In genomic region chr11:59524150-59524549, GRCm38 (mm10) we compare ENCODE assay signal across 26 mouse cellular contexts. TPM values are rescaled to one million over a fixed set of nuclear protein-coding genes. Genes with fewer than 3 reads are reported as not detected.
A peak's percentile ranks its signal among the peaks of the same experiment; 100 is the strongest.
DNase-seq lines count a peak whose midpoint lies in the region; ATAC-seq and TF ChIP-seq lines count a peak whose summit lies in the region.
"Had no signal": no experiment of that assay in that cellular context is flagged by ENCODE, and none has a peak within 500 bp of the region (broad histone marks: within the 10 kb centered on the region; RNA-seq: fewer than 3 reads in every experiment).

No protein-coding gene starts in this region.

- H3K27ac ChIP-seq in kidney, postnatal 0 days: no peak overlapping the region
- no peak overlapping the region for H3K27ac ChIP-seq in lung, postnatal 0 days (ENCODE audit: low read length)
- H3K27ac ChIP-seq in forebrain, embryonic 11.5 days (ENCODE audit: low read depth, low read length): no peak overlapping the region
- H3K27ac ChIP-seq: embryonic facial prominence, embryonic 12.5 days; heart, embryonic 10.5 days; hindbrain, embryonic 12.5 days; intestine, embryonic 15.5 days; liver, embryonic 13.5 days had no signal

- H3K4me2 ChIP-seq in kidney, postnatal 0 days (ENCODE audit: low read length): no peak overlapping the region
- H3K4me2 ChIP-seq in lung, postnatal 0 days (replicated peaks; ENCODE audit: low read depth, low read length): no peak overlapping the region
- H3K4me2 ChIP-seq in forebrain, embryonic 11.5 days (ENCODE audit: low read depth, low read length, severe bottlenecking): no peak overlapping the region
- H3K4me2 ChIP-seq: embryonic facial prominence, embryonic 12.5 days; hindbrain, embryonic 12.5 days; intestine, embryonic 15.5 days; liver, embryonic 13.5 days had no signal

- no peaks in the 10 kb centered on the region for H3K27me3 ChIP-seq in kidney, postnatal 0 days (ENCODE audit: insufficient read depth, low read length)
- H3K27me3 ChIP-seq in lung, postnatal 0 days (replicated peaks; ENCODE audit: insufficient read depth, low read length): no peaks in the 10 kb centered on the region
- H3K27me3 ChIP-seq in forebrain, embryonic 11.5 days (ENCODE audit: control insufficient read depth, insufficient read depth, low read length): no peaks in the 10 kb centered on the region
- H3K27me3 ChIP-seq: embryonic facial prominence, embryonic 12.5 days; hindbrain, embryonic 12.5 days; intestine, embryonic 15.5 days had no signal

- H3K4me1 ChIP-seq in kidney, postnatal 0 days (replicated peaks; ENCODE audit: insufficient read depth, low read length): 0 out of 2 replicates have a peak, but pooled peaks cover 3% of the 10 kb centered on the region
- H3K4me1 ChIP-seq in lung, postnatal 0 days (ENCODE audit: insufficient read depth, low read depth, low read length): no peaks in the 10 kb centered on the region
- no peaks in the 10 kb centered on the region for H3K4me1 ChIP-seq in forebrain, embryonic 11.5 days (replicated peaks; ENCODE audit: control insufficient read depth, insufficient read depth, low read length)
- H3K4me1 ChIP-seq: embryonic facial prominence, embryonic 12.5 days; hindbrain, embryonic 12.5 days; liver, embryonic 13.5 days; megakaryocyte, embryonic 14.5 days had no signal

- no peak for DNase-seq in kidney, postnatal 0 days (ENCODE audit: low spot score)
- DNase-seq in kidney, adult 9 months: no peak
- no peak for DNase-seq in lung, postnatal 0 days (ENCODE audit: low spot score)
- DNase-seq in lung, postnatal 14 days: no peak
- peak; percentile 29 for DNase-seq in NIH3T3 (ENCODE audit: low read depth)
- peak; percentile 29 for DNase-seq in induced T-regulatory cell, adult 2 months (ENCODE audit: low read depth)
- no peak for DNase-seq in gastrocnemius, postnatal 14 days
- DNase-seq in forebrain, embryonic 11.5 days (ENCODE audit: low spot score): no peak
- DNase-seq: adrenal gland, postnatal 10 days; cerebellum, adult 9-11 months; gastrocnemius, postnatal 36 days; heart, postnatal 14 days; kidney, postnatal 14 days; liver, embryonic 13.5 days had no signal

- no peak overlapping the region for H3K4me3 ChIP-seq in kidney, postnatal 0 days (replicated peaks; ENCODE audit: low read depth, low read length)
- no peak overlapping the region for H3K4me3 ChIP-seq in lung, postnatal 0 days (ENCODE audit: low read depth, low read length)
- H3K4me3 ChIP-seq in forebrain, embryonic 11.5 days (ENCODE audit: low read depth, low read length): no peak overlapping the region
- H3K4me3 ChIP-seq: embryonic facial prominence, embryonic 12.5 days; erythroblast, embryonic 14.5 days; heart, embryonic 10.5 days; hindbrain, embryonic 12.5 days; intestine, embryonic 15.5 days; liver, embryonic 13.5 days; megakaryocyte, embryonic 14.5 days had no signal

- H3K36me3 ChIP-seq in kidney, postnatal 0 days (ENCODE audit: insufficient read depth, low read length): no peaks in the 10 kb centered on the region
- H3K36me3 ChIP-seq in lung, postnatal 0 days (ENCODE audit: insufficient read depth, low read length): no peaks in the 10 kb centered on the region
- H3K36me3 ChIP-seq in forebrain, embryonic 11.5 days (ENCODE audit: control insufficient read depth, insufficient read depth, low read length): no peaks in the 10 kb centered on the region
- H3K36me3 ChIP-seq: embryonic facial prominence, embryonic 12.5 days; heart, embryonic 10.5 days; hindbrain, embryonic 12.5 days; intestine, embryonic 15.5 days; liver, embryonic 13.5 days had no signal

- H3K9ac ChIP-seq in kidney, postnatal 0 days (ENCODE audit: low read depth, low read length): no peak overlapping the region
- H3K9ac ChIP-seq in lung, postnatal 0 days (replicated peaks; ENCODE audit: low read depth): no peak overlapping the region
- no peak overlapping the region for H3K9ac ChIP-seq in forebrain, embryonic 11.5 days (ENCODE audit: low read length)
- H3K9ac ChIP-seq: embryonic facial prominence, embryonic 12.5 days; hindbrain, embryonic 12.5 days; intestine, embryonic 15.5 days; liver, embryonic 13.5 days had no signal

- no peaks in the 10 kb centered on the region for H3K9me3 ChIP-seq in kidney, postnatal 0 days (replicated peaks; ENCODE audit: low read length)
- H3K9me3 ChIP-seq in lung, postnatal 0 days (ENCODE audit: low read length): no peaks in the 10 kb centered on the region
- H3K9me3 ChIP-seq in forebrain, embryonic 11.5 days (ENCODE audit: control insufficient read depth, low read length): no peaks in the 10 kb centered on the region; the same call in 1 of the 2 replicates
- H3K9me3 ChIP-seq: embryonic facial prominence, embryonic 12.5 days; heart, embryonic 10.5 days; hindbrain, embryonic 12.5 days; intestine, embryonic 15.5 days had no signal

- TF ChIP-seq CTCF in kidney, postnatal 0 days (IDR thresholded peaks at IDR 0.05; ENCODE audit: low read depth): 0 out of 2 replicates have a peak, but pooled peaks have one; percentile 18
- TF ChIP-seq CTCF in lung, postnatal 0 days (IDR thresholded peaks at IDR 0.05): peak; percentile 15; the same call in 1 of the 2 replicates

- no peak for TF ChIP-seq EP300 in lung, postnatal 0 days (IDR thresholded peaks at IDR 0.05)

- intact Hi-C loops in gastrocnemius, postnatal 14 days (cut with DNase I; ENCODE audit: low total_unique reads): no loop called here

- ATAC-seq in kidney, postnatal 0 days (replicated peaks; ENCODE audit: low FRiP score, low read depth): no peak
- no peak for ATAC-seq in lung, postnatal 0 days
- ATAC-seq in forebrain, embryonic 11.5 days (replicated peaks; ENCODE audit: low FRiP score): no peak
- ATAC-seq: activated CD4-positive, CD25-positive, alpha-beta regulatory T cell, adult 4 months; forebrain, embryonic 14.5 days; intestine, embryonic 15.5 days; midbrain, embryonic 16.5 days had no signal

- WGBS in kidney, postnatal 0 days: 97% methylated on average over 2 of the region's 2 CpGs
- WGBS in lung, postnatal 0 days: 100% methylated on average over 2 of the region's 2 CpGs
- 95% methylated on average over 2 of the region's 2 CpGs for WGBS in forebrain, embryonic 11.5 days

RNA-seq across cellular contexts. Expression of gene Zkscan17, which starts 2.4 kb away (rescaled TPM):
- polyA plus RNA-seq in kidney, postnatal 0 days (2015; fragmentation: Nextera tagmentation; extraction: Ambion mirVana): 19.9 and 20.1 TPM in 2 replicates
- 13.1 and 13.3 TPM in 2 replicates for polyA plus RNA-seq in lung, postnatal 0 days (2015; fragmentation: Nextera tagmentation; extraction: Ambion mirVana)
- total RNA-seq in gastrocnemius, postnatal 14 days (2021): 10 to 100 TPM; 12.1 to 15.4 TPM
- polyA plus RNA-seq in forebrain, embryonic 11.5 days (2014; fragmentation: Nextera tagmentation; extraction: Ambion mirVana): 36.6 and 39.4 TPM in 2 replicates

RNA-seq across cellular contexts. Expression of gene Nlrp3, which starts 17.2 kb away (rescaled TPM):
- polyA plus RNA-seq in kidney, postnatal 0 days (2015; fragmentation: Nextera tagmentation; extraction: Ambion mirVana): 0.09 and 0.10 TPM in 2 replicates
- polyA plus RNA-seq in lung, postnatal 0 days (2015; fragmentation: Nextera tagmentation; extraction: Ambion mirVana): 0.74 and 1.5 TPM in 2 replicates
- under 1 TPM; 0.27 to 0.42 TPM for total RNA-seq in gastrocnemius, postnatal 14 days (2021)
- polyA plus RNA-seq in forebrain, embryonic 11.5 days (2014; fragmentation: Nextera tagmentation; extraction: Ambion mirVana): 0.08 and 0.09 TPM in 2 replicates
- polyA plus RNA-seq: activated CD4-positive, CD25-positive, alpha-beta regulatory T cell, adult 4 months; limb, embryonic 11.5 days had no signal

RNA-seq across cellular contexts. Expression of gene Zfp867, which starts 51.9 kb away (rescaled TPM):
- 7.5 and 7.6 TPM in 2 replicates for polyA plus RNA-seq in kidney, postnatal 0 days (2015; fragmentation: Nextera tagmentation; extraction: Ambion mirVana)
- polyA plus RNA-seq in lung, postnatal 0 days (2015; fragmentation: Nextera tagmentation; extraction: Ambion mirVana): 7.3 and 7.4 TPM in 2 replicates
- 1 to 10 TPM; 3.5 to 3.6 TPM for total RNA-seq in gastrocnemius, postnatal 14 days (2021)
- 11.9 and 13.0 TPM in 2 replicates for polyA plus RNA-seq in forebrain, embryonic 11.5 days (2014; fragmentation: Nextera tagmentation; extraction: Ambion mirVana)
- polyA plus RNA-seq: erythroblast, embryonic 14.5 days had no signal

RNA-seq across cellular contexts. Expression of gene Olfr222, which starts 51.9 kb away (rescaled TPM):
- polyA plus RNA-seq in kidney, postnatal 0 days (2015; fragmentation: Nextera tagmentation; extraction: Ambion mirVana): not detected in 2 replicates
- not detected in 2 replicates for polyA plus RNA-seq in lung, postnatal 0 days (2015; fragmentation: Nextera tagmentation; extraction: Ambion mirVana)
- not detected for total RNA-seq in gastrocnemius, postnatal 14 days (2021)
- not detected in 2 replicates for polyA plus RNA-seq in forebrain, embryonic 11.5 days (2014; fragmentation: Nextera tagmentation; extraction: Ambion mirVana)
- total RNA-seq: adrenal gland, postnatal 10 days; gastrocnemius, postnatal 36 days; heart, postnatal 14 days; layer of hippocampus, adult 8-10 months; left cerebral cortex, adult 8-10 months had no signal
- polyA plus RNA-seq: activated CD4-positive, CD25-positive, alpha-beta regulatory T cell, adult 4 months; erythroblast, embryonic 14.5 days; forebrain, embryonic 14.5 days; heart, embryonic 10.5 days; hindbrain, embryonic 12.5 days; intestine, embryonic 15.5 days; limb, embryonic 11.5 days; liver, embryonic 13.5 days; midbrain, embryonic 16.5 days had no signal

Comparison
In these comparisons a context has a peak if more than half of its experiments do, and no peak if none do; other contexts are left out.
1. DNase-seq: peak in NIH3T3 (single experiment) and induced T-regulatory cell, adult 2 months (single experiment); none in kidney, postnatal 0 days (single experiment), kidney, adult 9 months (single experiment), lung, postnatal 0 days (single experiment), lung, postnatal 14 days (single experiment), gastrocnemius, postnatal 14 days (single experiment) and forebrain, embryonic 11.5 days (single experiment).